Mouse (Mus musculus) heart, embryonic 16.5 days (tissue): Measurements from ENCODE around the gene Arl2bp. TPM values are rescaled to one million over a fixed set of nuclear protein-coding genes. Genes with fewer than 3 reads are reported as not detected.

Experiments
- ATAC-seq: fragments of 200-750 bp; cut with Nextera tagmentation; replicated peaks from 2 replicates; pipeline ENCODE4 v1.8.0; 2017; ENCODE audit warnings: moderate number of reproducible peaks; ENCODE audit not compliant: insufficient read depth, low FRiP score; ENCODE audit errors: extremely low read depth
- H3K27ac ChIP-seq: fragments of 300-500 bp; sonication (generic); 2 replicates; pipeline ENCODE4 v1.5.1; 2014; ENCODE audit warnings: mild to moderate bottlenecking, low read length, control low read depth, moderate library complexity
- H3K27me3 ChIP-seq: fragments of 300-500 bp; sonication (generic); 2 replicates; pipeline ENCODE4 v1.6.1; 2014; ENCODE audit warnings: low read length, mixed read lengths; ENCODE audit not compliant: control insufficient read depth, insufficient read depth
- H3K36me3 ChIP-seq: fragments of 300-500 bp; sonication (generic); 2 replicates; pipeline ENCODE4 v1.6.1; 2014; ENCODE audit not compliant: control insufficient read depth, insufficient read depth
- H3K4me1 ChIP-seq: fragments of 300-500 bp; sonication (generic); 2 replicates; pipeline ENCODE4 v1.6.1; 2014; ENCODE audit warnings: low read length, mixed read lengths; ENCODE audit not compliant: control insufficient read depth, insufficient read depth
- H3K4me2 ChIP-seq: fragments of 300-500 bp; sonication (generic); 2 replicates; pipeline ENCODE4 v1.6.1; 2014; ENCODE audit warnings: low read depth, mild to moderate bottlenecking, control low read depth, low read length
- H3K4me3 ChIP-seq: fragments of 300-500 bp; sonication (generic); 2 replicates; pipeline ENCODE4 v1.5.1; 2014; ENCODE audit warnings: mild to moderate bottlenecking, control low read depth, low read length
- H3K9ac ChIP-seq: fragments of 300-500 bp; sonication (generic); 2 replicates; pipeline ENCODE4 v1.6.1; 2014; ENCODE audit warnings: low read length, control low read depth
- H3K9me3 ChIP-seq: fragments of 300-500 bp; sonication (generic); replicated peaks from 2 replicates; pipeline ENCODE4 v1.6.1; 2016; ENCODE audit warnings: low read length; ENCODE audit not compliant: control insufficient read depth
- WGBS: fragments of 180-500 bp; shearing (Covaris S2); extraction: QIAGEN DNeasy Blood & Tissue Kit; methylation state at CpG from one replicate; pipeline ENCODE4 v1.1.7; 2014; 5-methylcytosine and 5-hydroxymethylcytosine counted together
- polyA plus RNA-seq: library from polyadenylated mRNA; unstranded; fragments of >200 nt; fragmentation: Nextera tagmentation; extraction: Ambion mirVana; gene quantifications from 2 replicates; pipeline ENCODE4 v1.2.1, GENCODE M21; 2015

The Arl2bp gene
- polyA plus RNA-seq, 1 experiment from 2014 or later, result 116 TPM

DNA sequence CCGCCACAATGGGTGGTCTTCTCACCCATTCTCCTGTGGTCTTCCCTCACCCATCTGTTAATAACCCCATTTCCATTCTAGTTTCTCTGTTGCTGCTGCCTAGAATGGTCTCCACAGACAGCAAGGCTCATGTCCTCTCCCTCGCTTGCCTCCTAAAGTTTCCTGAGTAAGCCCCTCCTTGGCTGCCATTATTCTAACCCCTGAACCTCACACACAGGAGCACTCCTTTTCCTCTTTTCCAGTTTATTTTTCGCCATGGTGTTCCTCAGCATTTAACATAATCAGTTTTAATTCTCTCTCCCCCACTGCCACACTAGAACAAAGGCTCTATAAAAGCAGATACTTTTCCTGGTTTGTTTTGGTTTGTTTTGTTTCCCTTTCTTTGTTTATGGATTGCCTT is 13.4 kb upstream of the Arl2bp start:
- 92% methylated on average over 3 of the region's 3 CpGs for WGBS
- Histone ChIP-seq H3K9ac (no peak overlapping the region), H3K36me3 (peaks cover 34% of the 10 kb centered on the region), H3K27me3 (no peaks in the 10 kb centered on the region), H3K9me3 (no peaks in the 10 kb centered on the region), H3K4me2 (no peak overlapping the region), H3K4me3 (no peak overlapping the region), H3K27ac (no peak overlapping the region), H3K4me1 (no peaks in the 10 kb centered on the region)
- ATAC-seq, result no peak

DNA sequence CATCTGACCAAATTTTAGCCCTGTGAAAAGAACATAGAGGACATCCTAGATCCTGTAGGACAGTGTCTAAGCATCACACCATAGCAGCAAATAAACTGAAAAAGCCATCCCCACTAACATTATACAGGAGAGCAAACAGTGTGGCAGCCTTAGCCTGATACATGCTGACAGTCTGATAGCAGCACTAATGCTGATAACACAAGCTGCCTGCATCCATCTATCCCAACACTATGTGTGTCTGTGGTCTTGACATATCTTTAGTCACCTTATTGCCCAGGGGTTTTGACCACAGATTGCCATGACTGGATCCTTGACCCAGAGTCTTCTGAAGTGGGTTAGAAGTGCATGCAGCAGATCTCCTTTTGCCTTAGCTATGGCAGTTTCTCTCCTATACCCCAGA is 11.4 kb upstream of the Arl2bp start:
- no peak overlapping the region for H3K9ac ChIP-seq
- H3K27me3 ChIP-seq, result no peaks in the 10 kb centered on the region
- H3K4me3 ChIP-seq, result no peak overlapping the region
- H3K9me3 ChIP-seq, result no peaks in the 10 kb centered on the region
- no peak overlapping the region for H3K27ac ChIP-seq
- no peaks in the 10 kb centered on the region for H3K4me1 ChIP-seq
- ATAC-seq, result no peak
- no peak overlapping the region for H3K4me2 ChIP-seq
- peaks cover 30% of the 10 kb centered on the region for H3K36me3 ChIP-seq

DNA sequence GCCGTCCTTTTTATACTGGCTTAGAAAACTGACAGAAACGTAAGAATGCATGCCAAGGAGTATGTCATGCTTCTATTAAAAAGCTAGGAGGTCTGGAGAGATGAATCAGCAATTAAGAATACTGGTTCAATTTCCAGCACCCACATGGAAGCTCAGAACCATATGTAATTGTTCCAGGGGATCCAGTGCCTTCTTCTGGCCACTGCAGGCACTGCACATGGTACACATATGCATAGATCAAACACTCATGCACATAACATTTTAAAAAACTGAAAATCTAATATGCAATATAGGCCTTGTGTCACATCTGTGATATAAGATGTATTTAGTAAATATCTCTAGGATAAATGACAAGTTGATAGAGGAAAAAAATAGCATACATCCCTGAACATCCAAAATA is 8.4 kb upstream of the Arl2bp start:
- no peak for ATAC-seq
- H3K36me3 ChIP-seq, result peaks cover 24% of the 10 kb centered on the region
- no peak overlapping the region for H3K4me2 ChIP-seq
- no peaks in the 10 kb centered on the region for H3K27me3 ChIP-seq
- H3K27ac ChIP-seq, result no peak overlapping the region
- H3K9me3 ChIP-seq, result no peaks in the 10 kb centered on the region
- H3K4me3 ChIP-seq, result no peak overlapping the region
- 79% methylated on average over 2 of the region's 2 CpGs for WGBS
- no peak overlapping the region for H3K9ac ChIP-seq
- H3K4me1 ChIP-seq, result no peaks in the 10 kb centered on the region

DNA sequence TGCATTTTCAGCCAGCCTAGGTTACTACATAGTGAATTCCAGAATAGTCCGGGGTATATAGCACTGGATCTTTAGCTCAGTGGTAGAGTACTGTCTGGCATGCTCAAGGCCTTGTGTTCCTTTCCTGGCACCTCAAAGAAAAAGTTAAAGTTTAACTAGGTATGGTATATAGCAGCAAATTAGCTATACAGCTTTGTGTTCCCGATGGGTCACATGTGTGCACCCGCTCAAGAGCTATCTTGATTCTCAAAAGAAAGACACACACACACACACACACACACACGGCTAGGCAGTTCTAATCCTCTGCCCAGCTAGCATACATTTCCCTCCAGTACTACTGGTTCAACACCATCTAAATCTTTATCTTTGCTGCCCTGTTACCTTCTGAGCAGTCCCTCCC is 6.0 kb upstream of the Arl2bp start:
- H3K9me3 ChIP-seq, result no peaks in the 10 kb centered on the region
- 88% methylated on average over 4 of the region's 4 CpGs for WGBS
- H3K4me3 ChIP-seq, result no peak overlapping the region
- H3K27ac ChIP-seq, result no peak overlapping the region
- H3K4me1 ChIP-seq, result no peaks in the 10 kb centered on the region
- no peak for ATAC-seq
- no peaks in the 10 kb centered on the region for H3K27me3 ChIP-seq
- peaks cover 13% of the 10 kb centered on the region for H3K36me3 ChIP-seq
- H3K9ac ChIP-seq, result no peak overlapping the region
- H3K4me2 ChIP-seq, result no peak overlapping the region

DNA sequence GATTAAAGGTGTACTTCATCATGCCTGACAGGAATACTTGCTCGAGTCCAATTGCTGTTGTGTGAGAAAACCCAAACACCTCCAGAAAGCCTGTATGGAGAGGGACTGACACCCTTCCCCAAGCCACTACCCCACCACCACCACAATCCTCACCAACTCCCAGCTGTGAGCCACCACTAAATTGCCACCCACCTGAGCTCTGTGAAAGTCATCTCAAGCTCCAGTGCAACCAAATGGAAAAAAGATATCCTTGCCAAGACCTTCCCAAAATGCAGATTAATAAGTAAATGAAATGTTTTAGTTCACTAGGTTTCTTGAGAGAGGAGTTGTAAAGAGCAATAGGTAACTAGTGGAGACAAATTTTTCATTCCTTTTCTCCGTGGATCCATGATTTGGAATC is 1.7 kb upstream of the Arl2bp start:
- peaks cover 9% of the 10 kb centered on the region for H3K36me3 ChIP-seq
- WGBS, result 70% methylated on average over 2 of the region's 2 CpGs
- no peak overlapping the region for H3K27ac ChIP-seq
- no peaks in the 10 kb centered on the region for H3K27me3 ChIP-seq
- H3K9me3 ChIP-seq, result no peaks in the 10 kb centered on the region
- no peak overlapping the region for H3K4me2 ChIP-seq
- H3K4me3 ChIP-seq, result no peak overlapping the region
- H3K4me1 ChIP-seq, result peaks cover 8% of the 10 kb centered on the region
- ATAC-seq, result no peak
- no peak overlapping the region for H3K9ac ChIP-seq

DNA sequence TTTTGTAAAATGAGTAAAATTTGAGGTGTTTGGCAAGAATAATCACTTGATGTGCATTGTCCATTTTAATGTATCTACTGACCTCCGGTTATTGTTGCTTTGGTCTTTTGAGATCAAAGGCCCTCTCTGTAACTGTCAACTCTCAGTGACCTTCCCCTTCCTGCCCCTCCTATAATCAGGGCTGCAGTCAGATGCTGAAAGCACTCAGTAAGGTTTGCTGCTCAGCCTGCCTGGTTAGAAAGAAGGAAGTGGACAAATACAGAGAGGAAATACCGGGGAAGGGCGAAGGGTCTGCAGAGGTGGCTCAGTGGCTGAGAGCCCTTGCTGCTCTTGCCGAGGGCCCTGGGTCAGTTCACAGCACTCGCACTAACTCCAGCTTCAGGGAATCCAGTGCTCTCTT is 8.0 kb downstream of the Arl2bp start:
- Histone ChIP-seq H3K4me3 (no peak overlapping the region), H3K4me2 (no peak overlapping the region), H3K27me3 (no peaks in the 10 kb centered on the region), H3K27ac (no peak overlapping the region), H3K4me1 (no peaks in the 10 kb centered on the region), H3K36me3 (peaks cover 46% of the 10 kb centered on the region), H3K9ac (no peak overlapping the region), H3K9me3 (no peaks in the 10 kb centered on the region)
- ATAC-seq, result no peak
- 71% methylated on average over 5 of the region's 5 CpGs for WGBS

DNA sequence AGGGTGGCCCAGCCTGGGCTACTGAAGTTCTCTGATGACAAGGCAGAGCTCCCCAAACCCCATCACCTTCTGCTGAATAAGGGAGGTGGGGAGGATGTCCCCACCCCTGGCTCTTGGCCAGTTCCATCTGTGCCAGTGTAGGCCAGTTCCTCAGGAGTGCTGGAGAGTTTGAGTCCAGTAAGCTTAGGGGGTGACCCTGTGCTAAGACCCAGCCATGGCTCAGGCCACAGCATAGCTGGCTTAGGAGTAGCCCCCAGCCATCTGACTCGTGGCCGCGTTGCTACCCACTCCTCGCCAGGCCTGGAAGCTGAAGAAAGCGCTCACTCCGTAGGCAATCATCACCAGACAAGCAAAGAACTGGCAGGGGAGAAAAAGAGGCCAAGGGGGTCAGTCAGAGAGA is 9.5 kb downstream of the Arl2bp start:
- peaks cover 5% of the 10 kb centered on the region; the same call in 1 of the 2 replicates for H3K9me3 ChIP-seq
- H3K4me1 ChIP-seq, result no peaks in the 10 kb centered on the region
- no peak overlapping the region for H3K9ac ChIP-seq
- ATAC-seq, result no peak
- no peaks in the 10 kb centered on the region for H3K27me3 ChIP-seq
- H3K4me3 ChIP-seq, result no peak overlapping the region
- H3K4me2 ChIP-seq, result no peak overlapping the region
- WGBS, result 81% methylated on average over 6 of the region's 6 CpGs
- no peak overlapping the region for H3K27ac ChIP-seq
- H3K36me3 ChIP-seq, result peaks cover 37% of the 10 kb centered on the region

DNA sequence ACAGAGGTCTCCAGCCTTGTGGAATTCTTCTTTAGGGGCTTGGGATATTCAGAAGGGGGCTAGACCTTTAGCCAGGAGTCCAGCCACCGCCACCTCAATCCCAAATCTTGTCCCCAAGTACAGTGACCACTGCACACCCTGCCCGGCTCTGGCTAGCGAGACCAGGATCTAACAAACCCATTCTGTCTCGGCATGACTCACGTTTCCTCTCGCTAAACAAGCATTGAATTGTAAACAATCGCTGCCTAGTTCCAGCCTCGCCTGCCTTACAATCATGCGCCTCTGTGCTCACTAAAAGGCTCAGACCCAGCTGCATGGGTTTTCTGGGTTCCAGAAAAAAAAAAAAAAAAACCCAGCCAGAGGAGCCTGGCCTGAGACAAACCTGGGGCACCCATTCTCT is 12.2 kb downstream of the Arl2bp start:
- 50% methylated on average over 9 of the region's 9 CpGs for WGBS
- no peak overlapping the region for H3K4me3 ChIP-seq
- no peaks in the 10 kb centered on the region for H3K27me3 ChIP-seq
- no peak overlapping the region for H3K9ac ChIP-seq
- H3K4me1 ChIP-seq, result no peaks in the 10 kb centered on the region
- H3K9me3 ChIP-seq, result peaks cover 5% of the 10 kb centered on the region; the same call in 1 of the 2 replicates
- H3K27ac ChIP-seq, result peak overlapping the region; percentile 2; the same call in 1 of the 2 replicates
- ATAC-seq, result no peak
- peaks cover 12% of the 10 kb centered on the region for H3K36me3 ChIP-seq
- no peak overlapping the region for H3K4me2 ChIP-seq

DNA sequence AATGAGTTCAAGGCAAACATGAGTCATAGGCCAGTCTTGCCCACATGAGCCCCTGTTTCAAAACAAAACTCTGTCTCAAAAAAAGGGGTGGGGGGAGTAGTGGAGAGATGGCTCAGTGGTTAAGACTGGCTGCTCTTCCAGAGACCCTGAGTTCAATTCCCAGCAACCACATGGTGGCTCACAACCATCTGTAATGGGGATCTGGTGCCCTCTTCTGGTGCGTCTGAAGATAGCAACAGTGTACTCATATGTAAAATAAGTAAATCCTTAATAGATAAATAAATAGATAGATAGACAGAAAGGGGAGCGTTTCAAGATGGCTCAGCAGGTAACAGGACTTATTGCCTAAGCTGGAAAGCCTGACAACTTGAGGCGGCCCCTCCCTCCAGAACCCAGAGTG is 14.0 kb downstream of the Arl2bp start:
- no peaks in the 10 kb centered on the region for H3K27me3 ChIP-seq

More for the DNA sequence above, 14.0 kb downstream of the Arl2bp start:
- Histone ChIP-seq H3K9ac (no peak overlapping the region), H3K36me3 (no peaks in the 10 kb centered on the region), H3K4me2 (no peak overlapping the region), H3K4me3 (no peak overlapping the region), H3K9me3 (peaks cover 5% of the 10 kb centered on the region; the same call in 1 of the 2 replicates), H3K27ac (no peak overlapping the region), H3K4me1 (no peaks in the 10 kb centered on the region)
- ATAC-seq, result no peak
- 85% methylated on average over 3 of the region's 3 CpGs for WGBS
